Mouse (Mus musculus) embryonic fibroblast, embryonic 13.5 days (primary cell): ENCODE measurements around the gene Tnr. TPM values are rescaled to one million over a fixed set of nuclear protein-coding genes. Genes with fewer than 3 reads are reported as not detected.

Experiments used
- H3K27ac ChIP-seq: 2 replicates; pipeline ENCODE4 v1.5.1; 2012; ENCODE audit warnings: low read length, control low read depth, inconsistent platforms; ENCODE audit not compliant: insufficient read depth
- H3K4me1 ChIP-seq: 2 replicates; pipeline ENCODE4 v1.6.1; 2011; ENCODE audit warnings: low read length; ENCODE audit not compliant: control insufficient read depth, insufficient read depth
- H3K4me3 ChIP-seq: 2 replicates; pipeline ENCODE4 v1.5.1; 2011; ENCODE audit warnings: mild to moderate bottlenecking, control low read depth, low read length; ENCODE audit not compliant: insufficient read depth
- CTCF ChIP-seq: IDR thresholded peaks from 2 replicates; pipeline ENCODE4 v1.5.1; 2011; ENCODE audit warnings: mild to moderate bottlenecking, control low read depth, low read length, moderate library complexity, borderline replicate concordance; ENCODE audit not compliant: insufficient read depth
- POLR2A ChIP-seq: IDR thresholded peaks from 2 replicates; pipeline ENCODE4 v1.6.1; 2011; ENCODE audit warnings: low read depth, mild to moderate bottlenecking, control low read depth, low read length, moderate library complexity
- polyA plus RNA-seq: library from polyadenylated mRNA; stranded (reverse); fragments of >200 nt; gene quantifications from 2 replicates; pipeline ENCODE4 v1.2.4, GENCODE M21; 2011; ENCODE audit warnings: low read depth; ENCODE audit not compliant: missing spikeins, insufficient read length

Tnr gene
- polyA plus RNA-seq, 1 experiment = 0.09 TPM

GRCm38 (mm10) chr1:159833646-159834338, 310.2 kb downstream of the Tnr start:
- TF ChIP-seq POLR2A (no peak), CTCF (no peak)
- Histone ChIP-seq H3K4me3 (no peak overlapping the region), H3K4me1 (peaks cover 7% of the 10 kb centered on the region; the same call in 1 of the 2 replicates), H3K27ac (no peak overlapping the region)

DNA sequence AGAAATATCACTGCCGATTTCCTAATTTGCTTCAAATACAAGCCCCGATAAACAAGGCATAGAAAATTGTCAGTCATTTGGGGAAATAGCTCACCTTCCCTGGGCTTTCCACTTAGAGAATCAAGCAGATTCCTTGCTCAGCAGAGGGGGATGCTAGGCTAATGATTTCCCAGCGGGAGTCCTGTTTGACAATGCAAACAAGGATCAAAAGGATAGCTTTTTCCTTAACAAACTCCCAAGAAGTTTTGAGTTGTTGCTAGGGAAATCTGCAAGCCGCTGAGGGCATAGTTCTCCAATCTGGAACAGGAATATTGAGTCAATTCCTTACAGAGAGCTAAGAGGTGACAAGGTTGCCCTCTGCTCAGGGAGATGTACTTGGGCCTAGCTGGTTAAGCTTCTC, 311.6 kb downstream of the Tnr start:
- TF ChIP-seq POLR2A = no peak
- no peak for TF ChIP-seq CTCF
- Histone ChIP-seq H3K4me1 (peaks cover 7% of the 10 kb centered on the region; the same call in 1 of the 2 replicates), H3K27ac (no peak overlapping the region), H3K4me3 (no peak overlapping the region)

- H3K4me3 ChIP-seq = no peak overlapping the region
- no peak for TF ChIP-seq POLR2A
- TF ChIP-seq CTCF = no peak
- H3K27ac ChIP-seq = no peak overlapping the region
- H3K4me1 ChIP-seq = peaks cover 5% of the 10 kb centered on the region
Observed at GRCm38 (mm10) chr1:159840337-159840736, 316.8 kb downstream of the Tnr start.

GRCm38 (mm10) chr1:159842876-159843275, 319.3 kb downstream of the Tnr start:
- Histone ChIP-seq H3K4me3 (no peak overlapping the region), H3K4me1 (peaks cover 5% of the 10 kb centered on the region), H3K27ac (no peak overlapping the region)
- no peak for TF ChIP-seq CTCF
- TF ChIP-seq POLR2A = no peak

- no peak overlapping the region for H3K27ac ChIP-seq
- no peak overlapping the region for H3K4me3 ChIP-seq
- TF ChIP-seq CTCF = no peak
- no peak for TF ChIP-seq POLR2A
- no peaks in the 10 kb centered on the region for H3K4me1 ChIP-seq
Observed at GRCm38 (mm10) chr1:159852088-159852487, 328.5 kb downstream of the Tnr start.

GRCm38 (mm10) chr1:159854261-159854660, 330.7 kb downstream of the Tnr start:
- Histone ChIP-seq H3K4me3 (no peak overlapping the region), H3K27ac (no peak overlapping the region), H3K4me1 (no peaks in the 10 kb centered on the region)
- TF ChIP-seq POLR2A (no peak), CTCF (no peak)

DNA sequence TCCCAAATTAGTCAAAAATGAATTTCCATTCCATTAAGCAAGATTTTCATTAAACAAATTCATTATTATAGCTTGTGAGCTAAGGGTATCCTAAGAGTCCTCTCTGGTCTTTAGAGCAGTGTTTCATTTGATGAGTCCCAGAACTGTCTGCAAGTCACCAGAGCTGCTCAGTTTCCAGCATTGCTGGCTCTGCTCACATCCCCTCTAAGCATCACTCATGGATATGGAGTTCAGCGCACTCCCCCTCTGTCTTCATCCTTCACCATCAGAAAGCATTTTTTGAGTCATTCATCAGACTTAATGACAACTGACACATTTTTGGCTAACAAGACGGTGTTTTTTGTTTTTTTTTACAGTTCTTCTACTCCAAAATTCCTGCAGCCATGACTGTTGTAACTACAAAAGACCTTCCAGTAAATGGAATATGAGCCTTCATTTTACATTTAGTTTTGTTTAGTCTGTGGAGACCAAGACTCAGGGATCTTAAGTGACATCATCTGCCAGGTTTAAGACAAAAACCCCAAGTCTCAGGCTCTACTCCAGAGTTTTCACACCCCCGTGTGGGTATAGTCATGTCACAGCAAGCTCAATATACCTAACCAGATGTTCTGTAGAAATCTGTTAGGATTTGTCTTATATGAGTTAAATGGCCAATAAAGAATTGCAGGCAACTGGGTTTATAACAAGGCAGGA, 338.4 kb downstream of the Tnr start:
- H3K4me3 ChIP-seq = no peak overlapping the region
- no peaks in the 10 kb centered on the region for H3K4me1 ChIP-seq
- no peak for TF ChIP-seq POLR2A
- no peak for TF ChIP-seq CTCF
- H3K27ac ChIP-seq = no peak overlapping the region

DNA sequence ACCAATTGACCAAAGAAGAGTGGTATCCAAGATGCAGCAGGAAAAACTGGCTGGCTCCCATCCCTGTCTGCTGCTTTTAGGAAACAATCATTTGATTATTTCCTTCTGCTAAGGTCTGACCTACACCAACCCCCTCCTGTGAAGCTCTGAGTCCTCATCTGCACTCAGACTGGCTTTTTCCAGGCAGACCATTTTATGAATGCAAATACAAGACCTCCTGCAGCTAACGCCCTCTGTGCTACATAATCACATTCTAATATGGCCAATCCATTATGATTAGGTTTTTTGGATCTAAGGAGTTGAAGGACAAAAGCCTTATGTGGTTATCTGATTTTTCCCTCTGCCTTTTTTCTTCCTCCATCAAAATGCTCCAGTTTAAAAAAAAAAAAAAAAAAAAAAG, 342.1 kb downstream of the Tnr start:
- Histone ChIP-seq H3K27ac (no peak overlapping the region), H3K4me3 (no peak overlapping the region), H3K4me1 (no peaks in the 10 kb centered on the region)
- TF ChIP-seq POLR2A = no peak
- no peak for TF ChIP-seq CTCF

- Histone ChIP-seq H3K4me3 (no peak overlapping the region), H3K4me1 (no peaks in the 10 kb centered on the region), H3K27ac (no peak overlapping the region)
- no peak for TF ChIP-seq CTCF
- no peak for TF ChIP-seq POLR2A
Observed at GRCm38 (mm10) chr1:159869619-159870441, 346.3 kb downstream of the Tnr start.

GRCm38 (mm10) chr1:159872866-159873265, 349.3 kb downstream of the Tnr start:
- Histone ChIP-seq H3K4me3 (no peak overlapping the region), H3K4me1 (no peaks in the 10 kb centered on the region), H3K27ac (no peak overlapping the region)
- TF ChIP-seq POLR2A = no peak
- no peak for TF ChIP-seq CTCF

GRCm38 (mm10) chr1:159878681-159879080, 355.1 kb downstream of the Tnr start:
- Histone ChIP-seq H3K4me1 (no peaks in the 10 kb centered on the region), H3K27ac (no peak overlapping the region), H3K4me3 (no peak overlapping the region)
- TF ChIP-seq POLR2A (no peak), CTCF (no peak)
